Mouse (Mus musculus) granulocyte monocyte progenitor cell, adult 5-6 weeks (primary cell): Measurements from ENCODE around the gene Sugct. TPM values are rescaled to one million over a fixed set of nuclear protein-coding genes. Genes with fewer than 3 reads are reported as not detected.

ENCODE experiments used
- ATAC-seq: replicated peaks from 2 replicates; pipeline ENCODE4 v1.8.0; 2016; ENCODE audit warnings: mild to moderate bottlenecking, moderate TSS enrichment, inconsistent platforms; ENCODE audit not compliant: poor library complexity, severe bottlenecking
- total RNA-seq, 2 experiments: library from RNA; stranded (forward) in 1 of 2; stranded (reverse) in 1 of 2; fragments of 200-712, 200-1000 nt in 1 of 2; fragments of >200 nt in 1 of 2; fragmentation: Nextera tagmentation in 1 of 2; gene quantifications; 2 replicates each; pipeline ENCODE4 v1.2.3; 2014 to 2017

Sugct gene
- 0.32 TPM in 1 of 2 replicates, not detected in the other for total RNA-seq (2014; fragmentation: Nextera tagmentation)
- total RNA-seq (2017) = 0.52 and 0.82 TPM in 2 replicates

DNA sequence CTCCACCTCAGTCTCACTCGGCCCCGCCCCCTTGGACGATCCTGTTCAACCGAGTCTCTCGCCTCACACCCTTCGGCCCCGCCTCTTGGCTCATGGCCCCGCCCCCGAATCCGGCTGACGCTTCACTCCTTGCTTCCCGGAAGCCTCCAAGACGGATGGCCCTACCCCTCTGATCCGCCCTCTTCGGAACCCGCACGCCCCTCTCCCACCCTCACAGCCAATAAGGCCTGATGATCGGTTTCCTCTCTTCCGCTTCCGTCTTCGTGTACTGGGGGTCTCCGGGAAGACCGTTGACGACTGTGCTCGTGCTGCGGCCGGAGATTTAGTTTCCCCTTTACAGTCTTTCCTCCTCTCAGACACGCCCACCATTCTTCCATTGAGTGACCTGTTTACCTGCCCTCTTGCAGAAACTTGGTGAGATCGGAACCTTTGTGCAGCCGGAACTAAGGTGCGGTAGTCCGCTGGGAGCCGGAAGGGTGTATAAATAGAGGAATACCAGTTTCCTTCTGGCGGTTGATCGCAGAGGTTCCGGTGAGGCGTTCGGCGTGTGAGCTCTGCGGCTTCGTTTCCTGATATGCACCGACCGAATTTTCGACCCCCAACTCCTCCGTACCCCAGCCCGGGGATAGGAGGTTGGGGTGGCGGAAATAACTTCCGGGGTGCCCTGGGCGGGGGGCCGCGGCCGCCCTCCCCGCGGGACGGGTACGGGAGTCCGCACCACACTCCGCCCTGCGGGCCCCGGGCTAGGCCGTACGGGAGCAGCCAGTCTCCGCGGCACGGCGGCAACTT is at the start of gene Sugct, which contains the start of gene Mplkip:
TSS of gene Sugct (minus strand) at position 643 of the 789 bp plus-strand sequence.
TSS of gene Mplkip (plus strand) at position 282 of the 789 bp plus-strand sequence.
- ATAC-seq = peak; percentile 89

DNA sequence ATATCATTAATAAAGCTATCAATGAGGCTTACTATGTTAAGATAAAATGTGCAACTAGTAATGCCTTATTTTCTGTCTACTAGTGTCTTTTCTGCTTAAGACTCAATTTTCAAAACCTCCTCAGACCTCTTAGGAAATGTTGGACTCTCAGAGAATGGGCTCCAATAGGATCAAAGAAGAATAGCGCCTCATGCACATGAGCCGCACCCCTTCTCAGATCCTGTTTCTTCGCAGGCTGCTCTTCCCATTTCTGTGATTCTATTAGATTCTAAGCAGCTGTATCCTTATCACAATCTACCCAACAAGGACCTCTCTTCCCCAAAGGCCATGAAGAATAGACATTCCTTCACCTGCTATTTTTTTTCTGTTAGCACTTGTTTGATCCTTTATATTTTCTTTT is 33.4 kb upstream of the Sugct start:
- peak; percentile 52 for ATAC-seq

DNA sequence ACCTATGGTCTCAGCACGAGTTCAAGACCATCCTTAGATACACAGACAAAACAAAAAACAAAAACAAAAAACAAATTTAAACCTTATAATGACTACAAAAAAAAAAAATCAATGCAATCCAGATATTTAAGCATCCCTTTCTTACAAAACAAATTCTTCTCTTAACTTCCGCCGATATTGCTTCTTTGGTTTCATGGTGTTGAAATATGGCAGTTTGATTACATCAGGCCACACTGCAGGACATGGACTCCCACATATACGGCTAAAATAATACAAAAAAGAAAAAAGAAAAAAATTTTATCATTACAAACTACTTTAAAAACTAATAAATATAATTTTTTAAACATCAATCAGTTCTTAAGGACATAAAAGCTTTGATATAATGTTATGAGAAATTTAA is 32.6 kb upstream of the Sugct start:
- ATAC-seq = peak; percentile 86

DNA sequence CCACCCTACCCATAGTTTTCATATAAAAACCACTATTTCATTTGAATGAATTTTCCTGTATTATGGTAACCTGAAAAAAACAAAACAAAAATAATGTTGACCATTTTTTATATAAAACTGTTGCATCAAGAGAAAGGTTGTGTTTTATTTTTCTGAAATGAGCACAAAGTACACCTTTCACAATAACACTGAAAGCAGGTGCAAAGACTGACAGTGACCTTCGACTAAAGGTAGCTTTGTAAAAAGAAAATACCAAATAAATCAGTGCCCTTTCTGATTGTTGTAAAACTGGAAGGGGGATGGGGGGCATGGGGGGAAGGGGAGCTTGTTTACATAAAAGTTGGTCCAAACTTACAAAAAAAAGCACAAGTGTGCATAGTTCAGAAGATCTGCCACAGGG is 22.0 kb upstream of the Sugct start:
- no peak for ATAC-seq

DNA sequence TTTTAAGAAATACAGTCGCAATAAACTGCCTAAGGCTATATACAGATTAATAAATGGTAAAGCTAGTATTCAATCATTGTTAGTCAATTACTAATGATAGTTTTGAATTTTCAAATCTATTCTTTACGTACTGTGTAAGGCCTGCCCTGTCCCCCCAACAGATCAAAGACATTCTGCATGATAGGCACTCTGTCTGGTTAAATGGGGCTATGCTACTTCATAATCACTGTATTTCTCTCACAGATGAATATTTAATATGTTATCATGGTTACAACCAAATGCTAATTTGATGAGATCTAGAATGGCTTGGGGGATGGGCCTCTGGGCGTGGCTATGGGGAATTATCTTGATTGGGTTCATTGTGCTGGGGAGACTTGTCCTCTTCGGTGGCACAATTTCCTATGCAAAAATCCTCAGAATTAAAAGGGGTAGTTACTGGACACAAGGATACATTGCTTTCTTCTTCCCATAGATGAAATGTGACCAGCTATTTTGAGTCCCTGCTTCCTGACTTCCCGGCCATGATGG is 13.5 kb upstream of the Sugct start:
- no peak for ATAC-seq

DNA sequence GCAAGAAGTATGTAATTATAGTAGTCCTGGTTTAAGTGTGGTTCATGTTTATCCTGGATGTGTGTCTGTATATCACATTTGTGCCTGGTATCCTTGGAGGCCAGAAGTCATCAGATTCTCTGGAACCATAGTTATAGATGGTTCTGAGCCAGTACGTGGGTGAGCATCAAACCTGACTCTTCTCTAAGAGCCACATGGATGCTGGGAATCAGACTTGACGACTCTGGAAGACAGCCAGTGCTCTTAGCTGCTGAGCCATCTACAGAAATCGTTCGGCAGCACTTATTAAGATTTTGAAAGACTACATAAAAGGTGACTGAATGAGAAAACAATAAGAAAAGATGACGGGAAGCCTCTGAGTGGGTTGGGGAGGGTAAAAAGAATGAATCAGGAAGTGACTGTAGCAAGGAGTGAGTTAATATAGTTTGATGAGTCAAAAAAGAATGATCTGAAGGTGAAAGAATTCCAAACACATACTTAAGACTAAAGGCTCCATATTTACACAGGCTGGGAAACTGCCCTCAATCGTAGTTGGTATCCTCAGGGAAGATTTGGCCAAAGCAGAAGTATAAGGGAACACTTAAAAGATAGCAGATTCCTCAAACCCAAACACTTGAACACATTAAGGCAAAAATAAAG is 10.0 kb upstream of the Sugct start:
- no peak for ATAC-seq

DNA sequence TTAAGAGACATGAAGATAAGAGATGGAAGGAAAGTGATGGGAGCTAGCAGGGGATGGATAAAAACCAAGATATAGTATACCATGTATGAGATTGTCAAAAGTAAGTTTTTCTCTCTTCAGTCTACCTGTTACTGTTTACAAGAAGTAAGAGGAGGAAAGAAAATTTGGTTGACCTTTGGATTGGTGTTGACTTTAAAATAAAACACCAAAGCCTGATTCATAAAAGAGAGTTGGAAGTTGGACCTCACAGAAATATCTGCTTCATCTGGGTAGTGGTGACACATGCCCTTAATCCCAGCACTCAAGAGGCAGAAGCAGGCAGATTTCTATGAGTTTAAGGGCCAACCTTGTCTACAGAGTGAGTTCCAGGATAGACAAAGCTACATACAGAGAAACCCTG is 7.0 kb upstream of the Sugct start:
- ATAC-seq = no peak

DNA sequence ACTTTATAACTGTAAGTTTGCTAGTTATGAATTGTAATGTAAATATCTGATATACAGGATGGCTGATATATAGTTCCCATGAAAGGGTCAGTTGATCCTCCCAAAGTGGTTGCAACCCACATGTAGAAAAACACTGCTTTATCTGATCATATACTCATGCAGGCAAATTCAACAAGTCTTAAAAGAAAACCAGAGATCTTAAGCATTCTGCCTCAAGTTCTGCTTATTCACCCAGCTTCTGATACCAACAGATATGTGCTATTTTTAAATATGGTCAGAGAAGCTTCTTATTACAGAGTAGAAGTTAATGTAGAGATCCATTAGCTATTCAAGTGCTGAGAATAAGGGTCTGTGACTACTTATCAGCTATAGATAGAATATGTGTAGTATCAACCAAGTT is 6.0 kb upstream of the Sugct start:
- ATAC-seq = no peak

DNA sequence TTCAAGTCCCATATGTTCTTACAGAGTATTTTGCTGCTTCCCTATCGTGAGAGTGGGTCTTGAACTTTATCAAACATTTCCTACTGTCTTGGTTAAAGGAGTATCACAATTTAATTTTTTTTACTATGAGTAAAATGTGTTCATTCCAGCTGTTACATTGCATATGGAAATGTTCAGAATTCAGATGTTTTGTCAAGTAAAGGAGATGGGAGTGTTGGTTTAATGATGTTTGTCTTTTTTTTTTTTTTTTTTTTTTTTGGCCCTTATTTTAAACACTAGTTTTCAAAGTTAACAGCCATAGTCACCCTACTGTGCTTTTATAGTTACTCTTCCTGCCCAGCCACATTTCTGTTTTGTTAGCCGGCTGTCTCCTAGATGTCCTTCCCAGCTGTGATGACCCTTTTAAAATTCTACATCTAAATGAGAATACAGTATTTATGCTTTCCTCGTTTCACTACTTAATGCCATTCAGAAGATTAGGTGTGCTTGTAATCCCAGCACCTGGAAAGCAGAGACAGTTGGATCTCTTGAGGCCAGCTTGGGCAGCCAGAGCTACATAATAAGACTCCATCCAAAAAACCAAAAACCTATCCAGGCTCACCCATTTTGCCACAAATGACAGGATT is 4.8 kb upstream of the Sugct start:
- no peak for ATAC-seq

DNA sequence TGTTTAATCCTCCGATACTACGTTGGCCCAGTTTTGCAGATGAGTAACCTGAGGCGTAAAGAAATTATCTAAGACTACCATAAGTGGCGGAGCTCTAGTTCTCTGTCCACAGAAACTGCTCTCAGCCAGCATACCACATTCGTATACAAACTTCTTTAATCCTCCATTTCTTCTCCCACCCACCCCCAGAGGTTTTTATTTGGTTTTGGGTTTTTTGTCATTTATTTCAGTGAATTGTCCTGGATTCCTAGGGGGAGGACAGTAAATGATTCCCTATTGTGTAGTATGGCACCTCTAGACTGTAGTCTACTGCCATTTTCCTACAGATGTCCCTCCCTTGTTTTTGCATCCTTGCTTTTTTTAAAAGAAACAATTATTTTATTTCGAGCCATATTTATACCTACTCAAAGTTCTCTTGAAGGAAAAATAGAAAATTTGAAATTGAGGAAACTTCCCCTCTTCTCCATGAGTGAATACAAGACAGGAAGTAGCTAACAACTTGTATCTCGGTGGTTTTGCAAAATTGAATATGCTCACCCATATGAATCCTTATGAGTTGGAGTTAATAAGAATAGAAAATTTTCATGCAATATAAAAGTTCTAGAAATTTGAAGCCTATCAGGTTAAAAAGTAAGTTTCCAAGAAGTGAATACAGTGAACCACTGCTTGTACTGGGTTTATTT is 686 bp upstream of the Sugct start:
- no peak for ATAC-seq

DNA sequence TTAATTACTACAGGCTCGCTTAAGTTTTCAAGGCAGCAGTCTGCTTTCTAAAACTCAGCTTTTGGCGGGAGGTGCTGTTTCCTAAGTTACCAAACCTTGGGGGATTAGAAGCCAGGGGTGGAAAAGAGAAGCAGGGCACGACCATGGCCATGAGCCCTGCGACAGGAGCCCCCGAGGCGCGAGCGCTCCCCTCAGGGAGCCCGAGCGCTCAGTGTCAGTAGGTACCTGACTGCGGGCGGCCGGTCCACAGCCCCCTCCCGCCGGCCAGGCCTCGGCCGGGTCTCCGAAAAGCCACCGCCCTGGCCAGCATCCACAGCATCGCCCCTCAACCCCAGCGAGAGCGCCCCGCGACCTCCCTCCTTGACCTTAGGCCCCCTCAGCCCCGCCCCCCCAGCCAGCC is 939 bp downstream of the Sugct start:
- no peak for ATAC-seq

DNA sequence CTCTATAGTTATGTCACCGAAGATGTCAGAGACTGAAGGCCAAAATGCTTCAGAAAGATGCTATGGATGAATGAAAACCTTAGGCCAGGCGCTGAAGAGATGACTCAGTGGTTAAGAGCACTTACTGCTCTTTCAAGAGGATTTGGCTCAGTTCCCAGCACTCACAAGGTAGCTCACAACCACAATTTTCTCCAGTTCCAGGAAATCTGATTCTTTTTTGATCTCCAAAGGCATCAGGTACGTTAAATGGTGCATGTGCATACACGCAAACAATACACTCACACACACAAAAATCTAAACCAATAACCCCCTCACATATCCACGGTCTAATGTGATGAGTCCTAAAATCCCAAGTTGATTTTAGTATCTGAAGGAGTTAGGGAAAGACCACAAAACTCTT is 1.5 kb downstream of the Sugct start:
- ATAC-seq = no peak

DNA sequence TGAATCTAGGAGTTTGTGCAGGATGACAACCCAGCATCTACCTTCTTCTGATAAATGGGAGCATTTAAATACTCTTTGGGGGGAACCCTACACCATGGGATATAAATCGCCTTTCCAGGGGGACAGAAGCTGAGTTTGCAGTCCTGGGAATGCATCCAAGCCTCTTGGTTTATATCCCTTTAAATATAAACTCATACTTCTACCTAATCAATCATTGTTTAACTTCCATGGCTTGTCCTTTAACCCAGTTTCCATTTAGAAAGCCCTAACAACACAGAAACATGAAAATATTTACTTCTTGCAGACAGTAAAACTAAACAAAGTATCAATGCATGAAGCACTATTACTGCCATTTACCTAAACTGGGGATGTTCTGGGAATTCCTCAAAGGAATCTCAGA is 3.9 kb downstream of the Sugct start:
- no peak for ATAC-seq

DNA sequence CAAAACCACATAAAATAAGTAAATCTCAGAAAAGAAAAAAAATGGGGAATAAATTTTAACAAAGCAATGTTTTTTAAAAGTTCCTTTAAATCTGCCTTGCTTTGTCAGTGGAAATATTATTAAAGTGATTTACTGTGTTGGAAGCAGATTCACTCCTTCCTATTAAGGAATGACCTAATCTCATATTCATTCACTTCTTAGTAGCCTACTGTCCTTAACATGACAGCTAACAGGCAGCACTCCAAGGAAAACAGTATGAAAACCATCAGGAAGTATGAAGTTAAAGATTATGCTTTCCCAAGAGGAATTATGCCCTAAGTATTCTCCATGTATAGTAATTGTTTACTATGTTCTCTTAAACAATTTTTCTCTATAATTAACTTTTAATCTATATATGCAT is 4.7 kb downstream of the Sugct start:
- ATAC-seq = no peak

DNA sequence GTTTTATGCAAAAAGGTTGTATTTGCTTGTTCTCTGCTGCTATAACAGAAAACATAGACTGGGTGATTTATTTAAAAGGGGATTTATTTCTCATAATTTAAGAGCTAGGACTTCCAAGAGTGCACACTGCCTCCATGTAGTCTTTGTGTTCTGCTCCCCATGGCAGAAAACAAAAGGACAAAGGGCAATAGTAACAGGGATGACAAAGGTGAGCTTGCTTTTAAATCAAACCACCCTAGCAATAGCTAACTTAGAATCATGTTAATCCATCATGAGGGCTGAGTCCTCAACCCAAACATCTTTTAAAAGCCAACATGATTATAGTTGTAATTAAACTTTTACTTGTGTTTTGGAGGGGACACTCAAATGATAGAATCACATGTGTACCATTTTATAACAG is 5.9 kb downstream of the Sugct start:
- no peak for ATAC-seq

DNA sequence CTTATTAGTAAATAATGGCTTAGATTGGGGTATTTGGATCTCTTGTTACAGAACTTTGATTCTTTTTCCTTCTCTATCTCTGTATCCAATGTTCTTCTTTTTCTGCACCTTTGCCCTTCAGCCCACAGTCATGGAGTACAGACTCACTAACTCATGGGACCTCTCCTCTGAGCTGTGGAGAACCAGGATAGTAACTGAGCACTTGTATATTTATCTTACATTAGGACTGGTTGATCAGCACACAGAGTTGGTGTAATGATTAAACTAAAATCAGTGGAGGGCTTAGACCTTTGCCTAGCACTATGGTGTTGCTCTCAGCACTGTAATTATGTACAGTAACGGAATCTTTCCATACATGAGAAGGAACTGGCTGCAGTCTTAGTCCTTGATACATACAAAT is 24.2 kb downstream of the Sugct start:
- no peak for ATAC-seq

DNA sequence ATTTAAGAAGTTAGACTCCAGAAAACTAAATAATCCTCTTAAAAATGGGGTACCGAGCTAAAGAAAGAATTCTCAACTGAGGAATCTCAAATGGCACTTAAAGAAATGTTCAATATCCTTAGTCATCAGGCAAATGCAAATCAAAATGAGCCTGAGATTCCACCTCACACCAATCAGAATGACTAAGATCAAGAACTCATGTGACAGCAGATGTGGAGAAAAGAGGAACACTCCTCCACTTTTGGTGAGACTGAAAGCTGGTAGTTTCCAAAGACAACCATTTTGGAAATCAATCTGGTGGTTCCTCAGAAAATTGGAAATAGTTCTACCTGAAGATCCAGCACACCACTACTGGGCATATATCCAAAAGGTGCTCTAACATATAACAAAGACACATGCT is 28.0 kb downstream of the Sugct start:
- ATAC-seq = no peak

DNA sequence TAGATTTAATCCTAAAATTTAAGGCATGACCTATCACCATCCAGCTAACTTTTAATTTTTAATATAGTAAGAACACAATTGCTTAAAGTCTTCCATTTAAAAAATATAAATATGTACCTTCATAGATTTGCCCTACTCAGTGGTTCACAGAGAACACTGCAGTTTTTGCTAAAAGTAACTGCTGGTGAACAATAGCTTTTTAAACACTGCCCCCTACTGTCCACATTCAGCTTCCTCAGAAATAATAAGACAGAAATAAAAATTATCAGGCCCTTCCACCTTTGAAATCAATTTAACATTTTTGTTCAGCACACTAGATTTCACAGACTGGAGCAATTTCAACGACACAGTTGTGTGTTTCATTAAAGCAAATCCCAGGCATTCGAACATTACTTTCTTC is 53.1 kb downstream of the Sugct start:
- ATAC-seq = peak; percentile 52; the same call in 1 of the 2 replicates

DNA sequence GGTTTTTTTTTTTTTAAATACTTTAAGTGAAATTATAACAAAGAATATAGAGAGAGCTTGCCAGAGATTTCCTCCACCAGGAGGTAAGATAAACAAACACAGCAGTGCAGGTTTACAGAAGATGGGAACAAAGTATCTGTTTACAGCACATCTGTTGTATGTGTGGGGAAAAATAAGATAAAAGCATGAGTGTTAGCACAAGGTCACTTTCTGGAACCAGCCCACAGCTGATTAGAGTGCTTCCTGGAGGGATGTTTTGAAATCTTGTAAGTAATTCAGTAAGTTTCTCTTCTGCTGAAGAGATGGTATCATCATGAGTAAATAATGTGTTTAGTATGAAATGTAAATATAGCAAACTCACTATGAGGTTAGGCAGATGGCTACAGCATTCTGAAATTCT is 57.3 kb downstream of the Sugct start:
- no peak for ATAC-seq

DNA sequence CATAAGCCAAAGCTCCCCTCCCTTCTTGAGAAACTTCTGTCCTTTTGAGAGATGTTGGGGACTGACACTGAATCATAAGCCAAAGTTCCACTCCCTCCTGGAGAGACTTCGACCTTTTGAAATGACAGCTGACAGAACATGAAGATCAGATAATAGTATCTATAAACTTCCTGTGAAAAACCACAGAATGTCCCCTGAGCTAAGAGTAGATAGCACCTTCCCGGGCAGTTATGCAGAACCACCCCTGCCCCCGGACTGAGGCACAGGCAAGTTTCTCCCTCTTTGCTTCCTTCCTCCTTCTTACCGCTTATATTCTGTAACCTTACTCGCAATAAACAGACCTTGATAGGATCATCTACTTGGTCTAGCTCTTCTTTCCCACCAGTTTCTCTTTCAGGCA is 68.2 kb downstream of the Sugct start:
- ATAC-seq = no peak

DNA sequence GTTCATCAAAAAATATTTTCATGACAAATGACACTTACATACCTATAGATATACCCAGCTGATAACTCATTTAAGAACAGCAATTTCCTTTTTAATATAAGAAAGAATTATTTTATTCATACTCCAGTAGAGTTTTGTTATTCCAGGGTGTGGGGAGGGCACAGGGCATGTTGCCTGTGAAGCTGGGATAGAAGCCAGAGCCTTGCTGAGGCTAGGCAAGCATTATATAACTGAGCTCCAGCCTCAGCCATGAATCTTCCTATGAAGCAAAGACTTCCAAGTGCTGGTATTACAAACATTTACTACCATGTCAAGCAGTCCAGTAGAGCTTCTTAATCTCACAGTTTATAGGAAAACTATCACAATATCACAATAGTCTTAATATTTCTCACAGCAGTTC is 70.4 kb downstream of the Sugct start:
- no peak for ATAC-seq
